In the genomic region with DNA sequence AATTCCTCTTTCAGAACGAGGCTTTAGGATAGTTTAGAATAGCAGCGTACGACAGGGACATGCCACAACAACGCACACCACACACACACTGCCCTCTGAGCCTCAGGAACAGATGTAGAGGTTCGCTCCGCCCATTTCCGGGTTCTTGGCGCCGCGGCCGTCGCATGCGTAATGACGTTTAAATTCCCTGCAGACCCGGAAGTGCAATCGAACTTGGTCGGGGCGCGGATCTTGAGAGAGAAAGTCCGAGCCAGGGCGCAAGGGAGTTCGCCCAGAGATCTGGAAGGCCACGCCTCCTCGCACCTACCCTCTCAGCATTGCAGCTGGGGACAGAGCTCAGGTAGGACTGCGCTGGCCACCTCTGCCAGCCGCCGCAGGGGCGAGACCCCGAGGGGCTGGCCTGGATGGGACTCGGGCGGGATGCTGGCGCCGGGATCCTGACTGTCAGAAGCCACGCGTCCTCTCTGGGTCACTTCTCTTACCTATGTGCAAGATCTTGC, we compare ENCODE assay signal across 7 mouse cellular contexts. TPM values are rescaled to one million over a fixed set of nuclear protein-coding genes. Genes with fewer than 3 reads are reported as not detected.
A peak's percentile ranks its signal among the peaks of the same experiment; 100 is the strongest.
DNase-seq lines count a peak whose midpoint lies in the region; ATAC-seq lines count a peak whose summit lies in the region.

No protein-coding gene starts in this region.

- H3K9ac ChIP-seq in embryonic facial prominence, embryonic 12.5 days = peak overlapping the region; percentile 73
- peak overlapping the region; percentile 77 for H3K9ac ChIP-seq in limb, embryonic 11.5 days (ENCODE audit: low read length)
- H3K9ac ChIP-seq in midbrain, embryonic 14.5 days (replicated peaks; ENCODE audit: low read length) = peak overlapping the region; percentile 79

- peak overlapping the region; percentile 93 for H3K4me3 ChIP-seq in embryonic facial prominence, embryonic 12.5 days
- H3K4me3 ChIP-seq in limb, embryonic 11.5 days (ENCODE audit: low read depth, low read length) = peak overlapping the region; percentile 96
- H3K4me3 ChIP-seq in midbrain, embryonic 14.5 days (replicated peaks; ENCODE audit: low read depth, low read length) = peak overlapping the region; percentile 74

- DNase-seq in adrenal gland, postnatal 25 days = peak; percentile 91
- DNase-seq in heart, adult 11 months = peak; percentile 99
- peak; percentile 94 for DNase-seq in kidney, adult 18-20 months
- DNase-seq in limb, embryonic 11.5 days (ENCODE audit: low spot score) = peak; percentile 96
- DNase-seq in midbrain, embryonic 14.5 days = peak; percentile 97
- peak; percentile 84 to 90 for DNase-seq in spleen, adult 18-20 months

- WGBS in embryonic facial prominence, embryonic 12.5 days = 0% methylated on average over 35 of the region's 35 CpGs
- WGBS in limb, embryonic 11.5 days = under 1% methylated on average over 35 of the region's 35 CpGs
- WGBS in midbrain, embryonic 14.5 days = under 1% methylated on average over 35 of the region's 35 CpGs

- H3K27me3 ChIP-seq in embryonic facial prominence, embryonic 12.5 days = no peaks in the 10 kb centered on the region
- no peaks in the 10 kb centered on the region for H3K27me3 ChIP-seq in limb, embryonic 11.5 days (ENCODE audit: control insufficient read depth, insufficient read depth, low read length)
- H3K27me3 ChIP-seq in midbrain, embryonic 14.5 days (ENCODE audit: control insufficient read depth, insufficient read depth, low read length) = no peaks in the 10 kb centered on the region

- peaks cover 13% of the 10 kb centered on the region for H3K4me1 ChIP-seq in embryonic facial prominence, embryonic 12.5 days
- H3K4me1 ChIP-seq in limb, embryonic 11.5 days (ENCODE audit: control insufficient read depth, insufficient read depth, low read length) = no peaks in the 10 kb centered on the region
- peaks cover 9% of the 10 kb centered on the region for H3K4me1 ChIP-seq in midbrain, embryonic 14.5 days (ENCODE audit: control insufficient read depth, insufficient read depth, low read length)

- no peaks in the 10 kb centered on the region for H3K9me3 ChIP-seq in embryonic facial prominence, embryonic 12.5 days
- no peaks in the 10 kb centered on the region for H3K9me3 ChIP-seq in limb, embryonic 11.5 days (ENCODE audit: control insufficient read depth, low read length)
- no peaks in the 10 kb centered on the region for H3K9me3 ChIP-seq in midbrain, embryonic 14.5 days (ENCODE audit: control insufficient read depth, low read length)

- no peak overlapping the region for H3K27ac ChIP-seq in embryonic facial prominence, embryonic 12.5 days
- H3K27ac ChIP-seq in limb, embryonic 11.5 days (replicated peaks; ENCODE audit: low read depth, low read length) = no peak overlapping the region
- no peak overlapping the region for H3K27ac ChIP-seq in midbrain, embryonic 14.5 days (replicated peaks; ENCODE audit: low read depth, low read length)

- no peaks in the 10 kb centered on the region for H3K36me3 ChIP-seq in embryonic facial prominence, embryonic 12.5 days
- H3K36me3 ChIP-seq in limb, embryonic 11.5 days (ENCODE audit: control insufficient read depth, insufficient read depth, low read length) = no peaks in the 10 kb centered on the region
- H3K36me3 ChIP-seq in midbrain, embryonic 14.5 days (ENCODE audit: control insufficient read depth, insufficient read depth, low read length) = no peaks in the 10 kb centered on the region

- H3K4me2 ChIP-seq in embryonic facial prominence, embryonic 12.5 days (replicated peaks) = peak overlapping the region; percentile 78
- peak overlapping the region; percentile 67 for H3K4me2 ChIP-seq in limb, embryonic 11.5 days (ENCODE audit: low read depth, severe bottlenecking)
- peak overlapping the region; percentile 79 for H3K4me2 ChIP-seq in midbrain, embryonic 14.5 days (ENCODE audit: low read length)

- ATAC-seq in embryonic facial prominence, embryonic 12.5 days (ENCODE audit: insufficient number of reproducible peaks, insufficient read depth, low FRiP score, low TSS enrichment) = peak; percentile 95
- peak; percentile 97 for ATAC-seq in limb, embryonic 11.5 days (ENCODE audit: insufficient number of reproducible peaks, low FRiP score, low TSS enrichment, low read depth)
- peak; percentile 98 for ATAC-seq in midbrain, embryonic 14.5 days (ENCODE audit: low FRiP score, low TSS enrichment)

RNA-seq across cellular contexts. Expression of gene Fam172a, which starts 6.7 kb away (rescaled TPM):
- total RNA-seq in adrenal gland, postnatal 25 days (2021) = 21.0 and 29.0 TPM in 2 replicates
- 34.3 and 35.9 TPM in 2 replicates for polyA plus RNA-seq in embryonic facial prominence, embryonic 12.5 days (2016; fragmentation: Nextera tagmentation; extraction: Ambion mirVana)
- 27.9 and 30.3 TPM in 2 replicates for polyA plus RNA-seq in limb, embryonic 11.5 days (2014; fragmentation: Nextera tagmentation; extraction: Ambion mirVana)
- polyA plus RNA-seq in midbrain, embryonic 14.5 days (2014; fragmentation: Nextera tagmentation; extraction: Ambion mirVana) = 44.5 and 48.2 TPM in 2 replicates
